Mouse (Mus musculus) embryonic facial prominence, embryonic 11.5 days (tissue): ENCODE measurements around the gene Agap1. TPM values are rescaled to one million over a fixed set of nuclear protein-coding genes. Genes with fewer than 3 reads are reported as not detected.

Experiments used
- ATAC-seq: fragments of 200-750 bp; cut with Nextera tagmentation; replicated peaks from 2 replicates; pipeline ENCODE4 v1.8.0; 2017; ENCODE audit warnings: low read depth; ENCODE audit not compliant: insufficient number of reproducible peaks, low FRiP score, low TSS enrichment
- DNase-seq: peaks from one replicate; pipeline ENCODE4 v3.0.0-alpha.2; 2015; ENCODE audit warnings: low spot score
- H3K27ac ChIP-seq: fragments of 300-500 bp; sonication (generic); replicated peaks from 2 replicates; pipeline ENCODE4 v1.5.1; 2014; ENCODE audit warnings: mild to moderate bottlenecking, low read depth, low read length, control low read depth
- H3K27me3 ChIP-seq: fragments of 300-500 bp; sonication (generic); 2 replicates; pipeline ENCODE4 v1.6.1; 2014; ENCODE audit warnings: mild to moderate bottlenecking, low read length, moderate library complexity, mixed read lengths; ENCODE audit not compliant: control insufficient read depth, insufficient read depth
- H3K36me3 ChIP-seq: fragments of 300-500 bp; sonication (generic); replicated peaks from 2 replicates; pipeline ENCODE4 v1.6.1; 2014; ENCODE audit warnings: low read depth, mild to moderate bottlenecking, low read length, moderate library complexity, mixed read lengths; ENCODE audit not compliant: control insufficient read depth, insufficient read depth
- H3K4me1 ChIP-seq: fragments of 300-500 bp; sonication (generic); 2 replicates; pipeline ENCODE4 v1.6.1; 2014; ENCODE audit warnings: low read length, mixed read lengths; ENCODE audit not compliant: control insufficient read depth, insufficient read depth
- H3K4me2 ChIP-seq: fragments of 300-500 bp; sonication (generic); 2 replicates; pipeline ENCODE4 v1.6.1; 2014; ENCODE audit warnings: low read depth, mild to moderate bottlenecking, control low read depth, low read length, moderate library complexity
- H3K4me3 ChIP-seq: fragments of 300-500 bp; sonication (generic); 2 replicates; pipeline ENCODE4 v1.5.1; 2014; ENCODE audit warnings: low read depth, low read length, control low read depth
- H3K9ac ChIP-seq: fragments of 300-500 bp; sonication (generic); replicated peaks from 2 replicates; pipeline ENCODE4 v1.6.1; 2014; ENCODE audit warnings: mild to moderate bottlenecking, control low read depth, low read length
- H3K9me3 ChIP-seq: fragments of 300-500 bp; sonication (generic); replicated peaks from 2 replicates; pipeline ENCODE4 v1.6.1; 2016; ENCODE audit warnings: mild to moderate bottlenecking, low read length, inconsistent platforms, mixed read lengths; ENCODE audit not compliant: control insufficient read depth
- WGBS: fragments of 180-500 bp; shearing (Covaris S2); extraction: QIAGEN DNeasy Blood & Tissue Kit; methylation state at CpG from one replicate; pipeline ENCODE4 v1.1.7; 2014; 5-methylcytosine and 5-hydroxymethylcytosine counted together
- polyA plus RNA-seq: library from polyadenylated mRNA; unstranded; fragments of >200 nt; fragmentation: Nextera tagmentation; extraction: Ambion mirVana; gene quantifications from 2 replicates; pipeline ENCODE4 v1.2.1, GENCODE M21; 2014

Gene Agap1
- polyA plus RNA-seq, 1 experiment from 2014 or later = 15.4 TPM

- DNase-seq (no peak), ATAC-seq (no peak)
- Histone ChIP-seq H3K4me3 (no peak overlapping the region), H3K4me1 (0 out of 2 replicates have a peak, but pooled peaks cover under 1% of the 10 kb centered on the region), H3K27ac (no peak overlapping the region), H3K27me3 (no peaks in the 10 kb centered on the region), H3K36me3 (no peaks in the 10 kb centered on the region), H3K9ac (no peak overlapping the region), H3K4me2 (no peak overlapping the region), H3K9me3 (no peaks in the 10 kb centered on the region)
- WGBS = 77% methylated on average over 17 of the region's 17 CpGs
Observed at GRCm38 (mm10) chr1:89528671-89529276, 74.2 kb downstream of the Agap1 start.

- H3K9me3 ChIP-seq = no peaks in the 10 kb centered on the region
- no peak overlapping the region for H3K9ac ChIP-seq
- no peaks in the 10 kb centered on the region for H3K4me1 ChIP-seq
- no peaks in the 10 kb centered on the region for H3K36me3 ChIP-seq
- H3K27me3 ChIP-seq = no peaks in the 10 kb centered on the region
- WGBS = 79% methylated on average over 9 of the region's 9 CpGs
- no peak overlapping the region for H3K4me2 ChIP-seq
- no peak overlapping the region for H3K4me3 ChIP-seq
- DNase-seq = no peak
- H3K27ac ChIP-seq = no peak overlapping the region
- ATAC-seq = no peak
Observed at GRCm38 (mm10) chr1:89533702-89534101, 79.1 kb downstream of the Agap1 start.

DNA sequence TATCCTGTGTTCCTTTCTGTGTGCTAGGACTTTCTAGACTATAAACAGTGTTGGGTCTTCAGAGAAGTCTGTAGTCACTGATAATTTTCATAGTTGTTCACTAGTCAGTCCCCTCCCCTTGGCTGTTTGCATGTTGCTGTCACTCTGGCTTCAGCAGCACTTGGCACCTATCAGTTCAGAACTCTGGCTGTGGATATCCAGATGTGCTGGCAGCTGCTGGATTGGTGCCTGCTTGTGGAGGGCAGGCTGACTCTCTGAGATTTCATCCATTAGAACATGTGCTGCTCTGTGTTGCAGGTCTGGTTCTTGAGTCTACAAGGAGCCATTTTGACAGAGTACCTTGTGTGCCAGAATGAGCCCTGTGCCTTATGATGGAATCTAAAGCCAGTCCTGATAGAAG lies 80.6 kb downstream of the Agap1 start:
- no peak overlapping the region for H3K9ac ChIP-seq
- H3K36me3 ChIP-seq = no peaks in the 10 kb centered on the region
- no peak overlapping the region for H3K4me2 ChIP-seq
- H3K4me3 ChIP-seq = no peak overlapping the region
- H3K27me3 ChIP-seq = no peaks in the 10 kb centered on the region
- DNase-seq = no peak
- H3K9me3 ChIP-seq = no peaks in the 10 kb centered on the region
- ATAC-seq = no peak
- H3K4me1 ChIP-seq = no peaks in the 10 kb centered on the region
- no peak overlapping the region for H3K27ac ChIP-seq

DNA sequence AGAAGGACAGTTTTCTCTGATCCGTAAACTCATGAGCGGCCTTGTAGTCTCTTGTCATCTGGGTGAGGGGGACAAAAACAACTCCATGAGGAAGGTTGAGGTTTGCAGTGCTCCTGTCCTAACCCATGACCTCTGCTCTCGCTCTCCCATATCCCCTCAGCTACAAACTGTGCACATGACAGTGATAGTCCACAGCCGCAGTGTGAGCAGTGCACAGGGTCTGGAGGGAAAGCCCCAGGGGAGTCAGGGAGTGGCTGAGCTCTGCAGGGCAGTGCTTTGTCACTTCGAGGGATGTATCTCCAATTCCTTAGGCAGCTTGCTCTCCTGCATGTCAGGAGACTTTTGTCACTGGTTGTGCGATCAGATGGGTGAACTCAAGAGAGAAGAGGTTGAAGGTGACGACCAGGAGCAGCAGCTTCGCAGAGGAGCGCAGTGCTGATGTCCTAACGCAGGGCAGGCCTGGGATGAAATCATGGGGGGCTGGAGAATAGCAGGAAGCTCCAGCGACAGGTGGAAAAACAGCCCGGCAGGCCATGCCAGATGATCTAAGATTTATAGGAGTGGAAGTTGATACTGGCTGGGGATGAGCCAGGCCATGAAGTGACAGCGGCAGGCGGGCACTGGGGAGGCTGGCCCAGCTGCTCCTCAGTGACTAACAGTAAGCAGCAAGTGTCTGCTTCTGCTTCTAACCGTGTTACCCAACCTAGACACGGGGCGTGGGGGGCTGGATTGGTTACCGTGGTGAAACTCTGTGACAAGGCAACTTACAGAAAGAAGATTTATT lies 83.7 kb downstream of the Agap1 start:
- no peak overlapping the region for H3K4me3 ChIP-seq
- H3K27ac ChIP-seq = no peak overlapping the region
- no peaks in the 10 kb centered on the region for H3K27me3 ChIP-seq
- DNase-seq (no peak), ATAC-seq (no peak)
- no peaks in the 10 kb centered on the region for H3K36me3 ChIP-seq
- no peaks in the 10 kb centered on the region for H3K9me3 ChIP-seq
- H3K9ac ChIP-seq = no peak overlapping the region
- WGBS = 72% methylated on average over 18 of the region's 18 CpGs
- H3K4me2 ChIP-seq = no peak overlapping the region
- H3K4me1 ChIP-seq = no peaks in the 10 kb centered on the region; the same call in 1 of the 2 replicates

- no peak overlapping the region for H3K27ac ChIP-seq
- ATAC-seq = no peak
- no peak overlapping the region for H3K9ac ChIP-seq
- H3K36me3 ChIP-seq = no peaks in the 10 kb centered on the region
- H3K9me3 ChIP-seq = no peaks in the 10 kb centered on the region
- 81% methylated on average over 13 of the region's 13 CpGs for WGBS
- H3K4me1 ChIP-seq = no peaks in the 10 kb centered on the region; the same call in 1 of the 2 replicates
- H3K27me3 ChIP-seq = no peaks in the 10 kb centered on the region
- no peak for DNase-seq
- no peak overlapping the region for H3K4me2 ChIP-seq
- no peak overlapping the region for H3K4me3 ChIP-seq
Observed at GRCm38 (mm10) chr1:89539127-89539526, 84.5 kb downstream of the Agap1 start.

GRCm38 (mm10) chr1:89541151-89541550 lies 86.5 kb downstream of the Agap1 start:
- no peaks in the 10 kb centered on the region; the same call in 1 of the 2 replicates for H3K4me1 ChIP-seq
- H3K4me2 ChIP-seq = no peak overlapping the region

GRCm38 (mm10) chr1:89542464-89542863 lies 87.9 kb downstream of the Agap1 start:
- 43% methylated on average over 6 of the region's 6 CpGs for WGBS
- Histone ChIP-seq H3K9ac (no peak overlapping the region), H3K36me3 (no peaks in the 10 kb centered on the region), H3K27me3 (no peaks in the 10 kb centered on the region), H3K9me3 (no peaks in the 10 kb centered on the region), H3K4me1 (peaks cover 5% of the 10 kb centered on the region), H3K27ac (no peak overlapping the region), H3K4me2 (no peak overlapping the region), H3K4me3 (no peak overlapping the region)
- no peak for DNase-seq
- no peak for ATAC-seq

More at GRCm38 (mm10) chr1:89541151-89541550, 86.5 kb downstream of the Agap1 start:
- Histone ChIP-seq H3K27me3 (no peaks in the 10 kb centered on the region), H3K27ac (no peak overlapping the region), H3K9ac (no peak overlapping the region), H3K36me3 (no peaks in the 10 kb centered on the region), H3K4me3 (no peak overlapping the region), H3K9me3 (no peaks in the 10 kb centered on the region)
- ATAC-seq = 0 out of 2 replicates have a peak, but pooled peaks have one; percentile 53
- WGBS = 83% methylated on average over 13 of the region's 13 CpGs
- DNase-seq = no peak

- H3K27ac ChIP-seq = no peak overlapping the region
- H3K9ac ChIP-seq = no peak overlapping the region
- ATAC-seq (no peak), DNase-seq (no peak)
- no peaks in the 10 kb centered on the region for H3K36me3 ChIP-seq
- no peak overlapping the region for H3K4me2 ChIP-seq
- 88% methylated on average over 6 of the region's 6 CpGs for WGBS
- no peaks in the 10 kb centered on the region for H3K9me3 ChIP-seq
- peaks cover 12% of the 10 kb centered on the region for H3K4me1 ChIP-seq
- H3K4me3 ChIP-seq = no peak overlapping the region
- no peaks in the 10 kb centered on the region for H3K27me3 ChIP-seq
Observed at GRCm38 (mm10) chr1:89543312-89543711, 88.7 kb downstream of the Agap1 start.
